8 mouse cellular contexts compared by ENCODE assay signal in genomic region chr14:55559799-55560201, GRCm38 (mm10). TPM values are rescaled to one million over a fixed set of nuclear protein-coding genes. Genes with fewer than 3 reads are reported as not detected.
DNase-seq lines count a peak whose midpoint lies in the region; ATAC-seq and TF ChIP-seq lines count a peak whose summit lies in the region.

Gene Dcaf11, plus strand, starts transcription at chr14:55560006.

- H3K27ac ChIP-seq in cortical plate, adult 2 months (ENCODE audit: insufficient read depth, low read length): peak within 1 kb of the TSS; percentile 89

- TF ChIP-seq CTCF in cortical plate, adult 2 months (IDR thresholded peaks at IDR 0.05; ENCODE audit: extremely low read depth, insufficient read depth, low read length): no peak

- H3K4me3 ChIP-seq in cortical plate, adult 2 months (ENCODE audit: insufficient read depth, low read length): peak within 1 kb of the TSS; percentile 67

- peaks cover 3% of the 10 kb centered on the region; the same call in 1 of the 2 replicates for H3K4me1 ChIP-seq in cortical plate, adult 2 months (ENCODE audit: control insufficient read depth, insufficient read depth, low read length)

- TF ChIP-seq POLR2A in cortical plate, adult 2 months (IDR thresholded peaks at IDR 0.05; ENCODE audit: extremely low read depth, insufficient read depth, low read length): peak; percentile 77

- DNase-seq in gastrocnemius, postnatal 10 days: peak; percentile 89
- DNase-seq in induced T-regulatory cell, adult 2 months (ENCODE audit: low read depth): peak; percentile 94
- peak; percentile 74 to 91 for DNase-seq in left cerebral cortex, adult 9 months (ENCODE audit: low spot score in 2 of 2)
- DNase-seq in right cerebral cortex, postnatal 14 days: peak; percentile 90
- DNase-seq in urinary bladder, postnatal 36 days (ENCODE audit: low spot score in 2 of 2): peak; percentile 82 to 90

- peak; percentile 32 for ATAC-seq in activated CD4-positive, CD25-positive, alpha-beta regulatory T cell, adult 4 months
- ATAC-seq in megakaryocyte progenitor cell, adult 5-6 weeks (replicated peaks; ENCODE audit: poor library complexity): peak; percentile 46

RNA-seq across cellular contexts. Expression of gene Dcaf11, which starts in this region (rescaled TPM):
- polyA plus RNA-seq in activated CD4-positive, CD25-positive, alpha-beta regulatory T cell, adult 4 months (2017; shearing (Covaris generic)): 10 to 100 TPM; 95.9 to 97.4 TPM
- polyA plus RNA-seq in cortical plate, adult 2 months (2012; rRNA removed): 94.6 and 110 TPM in 2 replicates
- total RNA-seq in gastrocnemius, postnatal 10 days (2021): 10 to 100 TPM; 61.1 to 61.2 TPM
- total RNA-seq in megakaryocyte progenitor cell, adult 5-6 weeks (2015): 32.6 and 45.9 TPM in 2 replicates
- total RNA-seq in megakaryocyte progenitor cell, adult 5-6 weeks (2017): 61.1 and 69.1 TPM in 2 replicates

Comparison
In these comparisons a context has a peak if more than half of its experiments do, and no peak if none do; other contexts are left out.
1. Peak in every context shown above with its lines: DNase-seq, ATAC-seq, H3K4me3 ChIP-seq and H3K27ac ChIP-seq.